Mouse (Mus musculus): ENCODE results near the gene Gdap2.

DNA sequence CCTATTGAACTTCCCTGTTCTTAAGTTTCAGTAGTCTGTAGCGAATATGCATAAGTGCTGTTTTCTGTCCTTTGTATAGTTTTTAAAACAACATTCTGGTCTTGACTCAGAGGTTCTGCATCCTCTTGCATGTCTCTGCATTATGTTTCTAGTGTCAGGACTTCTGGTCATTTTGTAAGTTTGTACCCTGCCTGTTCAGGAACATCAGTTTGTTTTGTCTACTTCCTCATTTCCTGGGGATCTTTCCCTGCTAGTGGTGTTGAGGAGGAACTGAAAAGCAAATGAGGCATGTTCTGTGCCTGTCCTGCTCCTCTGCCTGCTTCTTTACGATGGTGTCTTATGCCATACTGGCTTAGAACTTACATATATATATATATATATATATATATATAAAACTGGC lies 13.8 kb downstream of the Gdap2 start:
- TF ChIP-seq CTCF (IDR thresholded peaks at IDR 0.05; ENCODE audit: low read depth) (no peak), EP300 (optimal IDR thresholded peaks at IDR 0.05) (no peak)
